Comparison of ENCODE assay signal across 8 mouse cellular contexts in genomic region chr4:106987725-106988364, GRCm38 (mm10).
A peak's percentile ranks its signal among the peaks of the same experiment; 100 is the strongest.
DNase-seq lines count a peak whose midpoint lies in the region; ATAC-seq and TF ChIP-seq lines count a peak whose summit lies in the region.

No protein-coding gene starts in this region.

- WGBS in limb, embryonic 14.5 days: 29% methylated on average over 7 of the region's 7 CpGs
- whole genome bisulfite sequencing in midbrain, postnatal 0 days: 27% methylated on average over 7 of the region's 7 CpGs

- peak; percentile 90 for ATAC-seq in granulocyte monocyte progenitor cell, adult 5-6 weeks (replicated peaks; ENCODE audit: poor library complexity, severe bottlenecking)
- no peak for ATAC-seq in limb, embryonic 14.5 days (ENCODE audit: low FRiP score, low read depth)
- no peak for ATAC-seq in midbrain, postnatal 0 days (ENCODE audit: low FRiP score)

- peak; percentile 80 for DNase-seq in 3T3-L1 (ENCODE audit: low read depth, low spot score)
- DNase-seq in adrenal gland, adult 8-10 months: peak; percentile 82
- peak; percentile 84 for DNase-seq in embryo, embryonic 9.5 days (ENCODE audit: extremely low spot score)
- DNase-seq in kidney, adult 18-20 months: peak; percentile 88
- DNase-seq in limb, embryonic 14.5 days (ENCODE audit: low spot score): peak; percentile 64
- DNase-seq in midbrain, postnatal 0 days (ENCODE audit: low spot score): peak; percentile 66
- peak; percentile 67 to 83 for DNase-seq in spleen, postnatal 10 days (ENCODE audit: low spot score in 2 of 2)

- H3K27me3 ChIP-seq in limb, embryonic 14.5 days (ENCODE audit: control insufficient read depth, insufficient read depth, low read length): no peaks in the 10 kb centered on the region
- no peaks in the 10 kb centered on the region for H3K27me3 ChIP-seq in midbrain, postnatal 0 days (ENCODE audit: insufficient read depth, low read length)

- TF ChIP-seq CTCF in midbrain, postnatal 0 days (IDR thresholded peaks at IDR 0.05): peak; percentile 63

- H3K4me1 ChIP-seq in limb, embryonic 14.5 days (ENCODE audit: control insufficient read depth, insufficient read depth, low read length): peaks cover 60% of the 10 kb centered on the region
- peaks cover 20% of the 10 kb centered on the region for H3K4me1 ChIP-seq in midbrain, postnatal 0 days (ENCODE audit: insufficient read depth, low read length)

- no peak overlapping the region for H3K4me3 ChIP-seq in limb, embryonic 14.5 days (replicated peaks; ENCODE audit: low read length)
- no peak overlapping the region for H3K4me3 ChIP-seq in midbrain, postnatal 0 days (ENCODE audit: low read depth, low read length)

- TF ChIP-seq POLR2A in limb, embryonic 14.5 days (IDR thresholded peaks at IDR 0.05; ENCODE audit: borderline replicate concordance, extremely low read depth, insufficient read depth, insufficient read length): no peak

- no peaks in the 10 kb centered on the region for H3K9me3 ChIP-seq in limb, embryonic 14.5 days (ENCODE audit: control insufficient read depth, low read length)
- H3K9me3 ChIP-seq in midbrain, postnatal 0 days (ENCODE audit: low read length): no peaks in the 10 kb centered on the region

- H3K4me2 ChIP-seq in limb, embryonic 14.5 days (replicated peaks; ENCODE audit: low read depth, low read length, severe bottlenecking): no peak overlapping the region
- H3K4me2 ChIP-seq in midbrain, postnatal 0 days (ENCODE audit: low read depth, low read length, poor library complexity, severe bottlenecking): no peak overlapping the region

- H3K27ac ChIP-seq in limb, embryonic 14.5 days (replicated peaks; ENCODE audit: low read depth, low read length): peak overlapping the region; percentile 43; the same call in 1 of the 2 replicates
- no peak overlapping the region for H3K27ac ChIP-seq in midbrain, postnatal 0 days (ENCODE audit: low read depth, low read length)

- 0 out of 2 replicates have a peak, but pooled peaks cover 5% of the 10 kb centered on the region for H3K36me3 ChIP-seq in limb, embryonic 14.5 days (ENCODE audit: control insufficient read depth, insufficient read depth, low read length)
- H3K36me3 ChIP-seq in midbrain, postnatal 0 days (ENCODE audit: insufficient read depth, low read length): no peaks in the 10 kb centered on the region

- no peak overlapping the region for H3K9ac ChIP-seq in limb, embryonic 14.5 days (ENCODE audit: low read depth, low read length, severe bottlenecking)
- H3K9ac ChIP-seq in midbrain, postnatal 0 days (replicated peaks; ENCODE audit: low read length, poor library complexity, severe bottlenecking): no peak overlapping the region
